Mouse (Mus musculus): Measurements from ENCODE around the gene Gng12.
A peak's percentile ranks its signal among the peaks of the same experiment; 100 is the strongest.

Gng12 gene

GRCm38 (mm10) chr6:67056108-67056888, 160.1 kb downstream of the Gng12 start:
- peak in 1 of 2 experiments; percentile 10 for DNase-seq (ENCODE audit: low spot score in 2 of 2)

- DNase-seq (ENCODE audit: low spot score in 2 of 2) = no peak
Measured at GRCm38 (mm10) chr6:67056889-67057564, 160.8 kb downstream of the Gng12 start.

GRCm38 (mm10) chr6:67057574-67057973, 161.4 kb downstream of the Gng12 start:
- no peak for DNase-seq (ENCODE audit: low spot score in 2 of 2)

- no peak for DNase-seq (ENCODE audit: low spot score in 2 of 2)
Measured at GRCm38 (mm10) chr6:67057991-67058696, 161.9 kb downstream of the Gng12 start.

GRCm38 (mm10) chr6:67060057-67060456, 163.9 kb downstream of the Gng12 start:
- DNase-seq (ENCODE audit: low spot score in 2 of 2) = no peak

- no peak for DNase-seq (ENCODE audit: low spot score in 2 of 2)
Measured at GRCm38 (mm10) chr6:67069219-67069762, 173.1 kb downstream of the Gng12 start.

GRCm38 (mm10) chr6:67069800-67070315, 173.7 kb downstream of the Gng12 start:
- DNase-seq (ENCODE audit: low spot score in 2 of 2) = no peak
